Mouse (Mus musculus) cerebellum, postnatal 36 days (tissue): ENCODE measurements around the gene Pfn3.

Source experiments
- DNase-seq, 2 experiments: peaks; one replicate each; pipeline ENCODE4 v3.0.0; 2021 to 2022; ENCODE audit warnings: mixed read lengths in 2 of 2

Pfn3 gene

DNA sequence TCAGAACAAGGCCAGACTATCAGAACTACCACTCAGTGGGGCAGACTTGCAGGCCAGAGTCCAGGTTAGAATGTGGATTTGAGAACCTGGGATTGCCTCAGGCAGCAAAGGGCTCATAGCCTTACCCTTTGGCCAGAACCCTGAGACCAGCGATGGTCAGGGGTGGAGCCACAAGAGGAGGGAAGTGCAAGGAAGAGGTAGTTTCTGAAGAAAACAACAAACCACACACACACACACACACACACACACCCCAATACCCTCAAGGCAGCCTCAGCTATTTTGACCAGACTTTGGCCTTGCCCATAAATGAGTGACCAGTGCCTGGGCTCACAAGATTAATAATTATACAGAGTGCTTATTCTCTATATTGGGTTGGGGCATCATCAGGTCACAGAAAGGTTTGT lies 23.4 kb downstream of the Pfn3 start:
- no peak for DNase-seq

GRCm38 (mm10) chr13:55390644-55391043 lies 24.4 kb downstream of the Pfn3 start:
- no peak for DNase-seq

GRCm38 (mm10) chr13:55381790-55382189 lies 33.2 kb downstream of the Pfn3 start:
- DNase-seq, result no peak

GRCm38 (mm10) chr13:55378907-55379580 lies 36.0 kb downstream of the Pfn3 start:
- no peak for DNase-seq

GRCm38 (mm10) chr13:55375877-55376276 lies 39.2 kb downstream of the Pfn3 start:
- no peak for DNase-seq

- no peak for DNase-seq
These were observed 40.7 kb downstream of the Pfn3 start for GRCm38 (mm10) chr13:55374206-55374924.

- no peak for DNase-seq
These were observed 43.3 kb downstream of the Pfn3 start for GRCm38 (mm10) chr13:55371740-55372139.

DNA sequence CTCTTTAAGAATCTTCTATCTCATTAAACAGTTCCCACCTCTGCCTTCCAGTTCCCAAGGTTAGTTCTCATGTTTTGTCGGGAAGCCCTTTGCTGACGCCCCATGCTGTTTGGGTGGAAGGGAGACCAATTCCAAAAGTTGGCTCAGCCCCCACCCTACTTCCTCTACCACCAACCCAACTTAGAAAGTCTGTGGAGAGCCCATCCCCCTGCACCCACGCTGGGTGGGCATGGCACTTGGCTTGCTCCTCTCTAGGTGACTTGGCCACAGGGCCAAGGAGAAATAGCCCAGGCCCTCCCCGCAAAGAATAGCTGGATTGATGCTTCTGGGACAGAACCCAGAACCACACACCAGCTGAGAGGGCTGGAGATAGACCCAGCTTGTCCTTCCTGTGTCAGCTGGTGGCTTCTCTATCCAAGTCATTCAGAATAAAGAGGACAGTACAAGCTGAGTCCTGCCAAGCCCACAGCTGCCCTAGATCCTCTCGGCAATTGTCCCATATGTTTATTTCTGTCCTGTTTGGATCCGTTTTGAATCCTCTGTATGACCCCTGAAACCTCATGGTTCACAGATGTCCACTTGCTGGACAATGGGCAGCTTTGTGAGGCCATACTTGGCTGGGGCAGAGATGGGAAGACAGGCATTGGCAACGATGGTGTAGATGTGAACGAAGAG lies 43.9 kb downstream of the Pfn3 start:
- DNase-seq, result no peak

DNA sequence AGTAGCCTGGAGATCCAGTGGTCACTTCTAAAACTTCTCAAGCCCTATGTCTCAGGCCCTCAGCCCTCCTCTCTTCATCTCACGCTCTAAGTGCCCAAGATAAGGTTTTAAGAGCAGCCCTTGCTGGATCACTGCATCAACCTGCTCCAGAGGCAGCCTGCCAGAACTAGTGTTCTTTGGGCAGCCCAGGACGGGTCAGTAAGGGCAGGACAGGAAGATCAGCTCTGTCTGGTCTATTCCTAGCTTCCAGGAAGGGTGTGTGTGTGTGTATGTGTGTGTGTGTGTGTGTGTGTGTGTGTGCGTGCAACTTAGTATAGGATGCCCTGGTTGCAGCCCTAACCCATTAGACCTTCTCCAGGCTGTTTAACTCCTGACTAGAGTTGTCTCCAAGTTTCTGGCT lies 44.8 kb downstream of the Pfn3 start:
- DNase-seq, result no peak

DNA sequence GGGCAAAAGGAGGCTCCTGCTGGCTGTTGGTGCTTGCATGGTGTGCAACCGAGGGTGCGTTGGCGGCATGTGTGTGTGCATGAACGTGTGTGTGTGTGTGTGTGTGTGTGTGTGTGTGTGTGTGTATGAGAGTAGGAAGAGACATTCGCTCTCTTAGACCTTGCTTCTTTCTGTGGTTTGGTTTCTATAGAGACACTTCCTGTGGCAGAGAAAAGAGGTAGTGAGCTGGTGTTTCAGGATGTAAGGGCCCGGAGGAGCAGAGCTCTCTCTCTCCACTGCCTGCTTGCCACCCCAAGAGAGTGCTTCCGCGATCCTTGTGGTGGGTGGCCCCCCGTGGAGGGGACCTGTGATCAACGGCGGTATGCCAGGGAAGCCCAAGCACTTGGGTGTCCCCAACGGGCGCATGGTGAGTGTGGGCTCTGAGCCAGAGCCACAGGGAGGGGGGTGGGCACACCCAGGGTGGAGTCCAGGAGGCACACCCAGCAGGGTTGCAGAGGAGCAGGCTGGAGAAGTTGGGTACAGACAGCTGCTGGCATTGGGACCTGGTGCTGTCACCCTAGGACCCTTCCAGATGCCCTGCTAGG lies 45.4 kb downstream of the Pfn3 start, which contains the start of gene Rgs14:
Gene Rgs14 (plus strand): TSS at position 202 of the 584 bp plus-strand sequence.
- DNase-seq, result no peak

DNA sequence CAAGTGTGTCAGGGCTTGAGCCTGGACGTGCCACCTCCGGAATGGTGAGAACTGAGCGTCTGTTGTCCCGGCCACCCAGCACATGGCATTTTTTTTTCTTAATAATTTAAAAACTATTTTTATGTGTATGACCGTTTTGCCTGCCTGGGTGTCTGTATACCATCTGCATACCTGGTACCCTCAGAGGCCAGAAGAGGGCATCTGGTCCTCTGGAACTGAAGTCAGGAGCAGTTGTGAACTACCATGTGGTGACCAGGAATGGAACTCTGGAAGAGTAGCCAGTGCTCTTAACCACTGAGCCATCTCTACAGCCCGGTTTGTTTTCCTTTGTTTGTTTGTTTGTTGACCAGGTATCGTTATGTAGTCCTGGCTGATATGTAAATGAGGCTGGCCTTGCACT lies 46.6 kb downstream of the Pfn3 start:
- DNase-seq, result no peak
